Mouse (Mus musculus) spleen, postnatal 14 days (tissue): ENCODE data around the gene Entpd5.
"Not testable (repeated sequence)": the region's sequence is repeated elsewhere in the genome, so short reads cannot be mapped to it uniquely, and the experiment has no call there.

Experiments
- DNase-seq, 2 experiments: peaks; one replicate each; pipeline ENCODE4 v3.0.0; 2021 to 2022; ENCODE audit warnings: low spot score in 2 of 2

The Entpd5 gene

DNA sequence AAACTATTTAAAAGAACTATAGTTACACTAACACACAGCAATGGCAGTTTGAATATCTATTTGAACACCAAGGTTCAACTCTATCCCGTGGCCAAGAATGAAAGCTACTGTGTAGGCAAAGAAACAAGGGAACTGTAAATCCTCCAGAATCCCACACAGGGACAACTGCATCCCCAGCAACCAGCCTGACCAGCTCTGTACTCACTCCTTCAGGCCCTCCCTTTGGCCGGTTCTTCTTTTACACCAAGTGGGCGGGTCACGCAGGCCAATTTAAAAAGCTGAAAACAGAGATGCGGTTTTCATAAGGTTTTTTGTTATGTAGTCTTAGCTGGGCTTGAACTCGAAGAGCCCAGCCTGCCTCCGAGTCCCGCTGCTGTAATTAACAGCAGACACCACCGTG, 9.7 kb downstream of the Entpd5 start:
- no peak for DNase-seq

GRCm38 (mm10) chr12:84398629-84399028, 10.2 kb downstream of the Entpd5 start:
- no peak for DNase-seq

DNA sequence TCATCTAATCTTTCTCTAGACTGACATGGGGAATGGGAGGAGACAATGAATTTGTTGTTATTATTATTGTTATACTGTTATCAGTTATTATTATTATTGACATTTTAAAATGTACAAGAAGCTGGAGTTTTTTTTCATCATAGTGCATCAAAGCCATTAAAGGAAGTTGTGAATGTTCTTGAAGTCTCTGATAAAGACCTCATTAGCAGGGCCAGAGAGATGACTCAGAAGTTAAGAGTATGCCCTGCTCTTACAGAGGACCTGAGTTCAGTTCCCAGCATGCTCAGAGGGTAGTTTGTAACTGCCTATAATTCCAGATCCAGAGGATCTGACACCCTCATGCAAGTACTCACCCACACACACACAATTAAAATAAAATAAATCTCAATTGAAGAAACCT, 11.1 kb downstream of the Entpd5 start:
- DNase-seq = no peak

DNA sequence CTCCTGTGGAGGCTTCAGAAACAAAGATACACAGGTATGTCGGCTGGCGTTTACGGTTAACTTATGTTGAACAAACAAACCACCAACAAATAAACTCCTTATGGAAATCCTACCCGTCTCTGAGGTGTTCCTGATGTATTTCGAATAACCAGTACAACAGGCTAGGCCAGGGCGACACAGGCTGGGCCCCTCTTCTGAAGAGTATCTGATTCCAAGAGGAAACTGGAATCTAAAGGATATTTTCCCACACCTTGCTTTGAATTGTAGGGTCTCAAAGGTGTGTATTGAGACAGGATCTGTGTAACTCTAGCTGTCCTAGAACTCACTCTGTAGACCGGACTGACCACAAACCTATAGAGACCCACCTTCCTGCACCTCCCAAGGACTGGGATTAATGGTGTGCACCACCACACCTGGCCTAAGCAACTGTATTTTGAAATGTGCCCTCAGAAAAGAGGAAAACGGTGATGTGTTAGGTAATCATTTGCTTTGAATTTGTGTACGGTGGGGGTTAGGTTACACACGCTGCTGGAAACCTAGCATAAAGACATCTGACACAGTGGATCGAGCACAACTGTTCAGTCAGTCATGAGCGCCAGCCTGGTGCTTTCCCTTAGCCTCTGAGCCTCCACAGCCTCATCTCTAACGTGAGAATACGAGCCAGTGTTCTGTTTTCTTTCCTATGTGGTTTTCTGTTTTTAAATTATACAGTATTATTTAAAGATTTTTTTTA, 11.7 kb downstream of the Entpd5 start:
- no peak for DNase-seq

- DNase-seq = no peak
Measured at GRCm38 (mm10) chr12:84393847-84394246, 15.0 kb downstream of the Entpd5 start.

- no peak for DNase-seq
Measured at GRCm38 (mm10) chr12:84392681-84393080, 16.1 kb downstream of the Entpd5 start.

GRCm38 (mm10) chr12:84390336-84390735, 18.5 kb downstream of the Entpd5 start:
- no peak for DNase-seq

- no peak for DNase-seq
Measured at GRCm38 (mm10) chr12:84388774-84389400, 19.9 kb downstream of the Entpd5 start.

DNA sequence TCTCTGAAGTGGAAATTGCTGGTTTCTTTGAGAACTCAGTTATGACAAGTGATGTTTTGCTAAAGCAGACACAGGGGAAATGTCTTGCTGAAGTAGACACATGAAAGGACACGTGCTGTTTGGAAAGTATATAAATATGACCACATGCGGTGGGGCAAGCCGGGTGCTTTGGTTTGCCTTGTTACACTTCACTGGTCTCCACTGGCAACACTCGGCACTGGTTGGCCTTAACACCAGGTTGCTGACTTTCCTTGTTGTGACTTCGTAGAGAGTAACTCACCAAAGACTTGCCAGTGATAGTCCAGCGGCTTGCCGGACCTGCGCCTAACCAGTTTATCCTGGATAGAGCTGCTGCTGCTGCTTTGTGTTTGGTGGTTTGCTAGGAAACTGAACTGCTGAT, 20.7 kb downstream of the Entpd5 start:
- DNase-seq = no peak

- no peak for DNase-seq
Measured at GRCm38 (mm10) chr12:84385408-84385807, 23.4 kb downstream of the Entpd5 start.

- no peak for DNase-seq
Measured at GRCm38 (mm10) chr12:84384644-84385081, 24.2 kb downstream of the Entpd5 start.

DNA sequence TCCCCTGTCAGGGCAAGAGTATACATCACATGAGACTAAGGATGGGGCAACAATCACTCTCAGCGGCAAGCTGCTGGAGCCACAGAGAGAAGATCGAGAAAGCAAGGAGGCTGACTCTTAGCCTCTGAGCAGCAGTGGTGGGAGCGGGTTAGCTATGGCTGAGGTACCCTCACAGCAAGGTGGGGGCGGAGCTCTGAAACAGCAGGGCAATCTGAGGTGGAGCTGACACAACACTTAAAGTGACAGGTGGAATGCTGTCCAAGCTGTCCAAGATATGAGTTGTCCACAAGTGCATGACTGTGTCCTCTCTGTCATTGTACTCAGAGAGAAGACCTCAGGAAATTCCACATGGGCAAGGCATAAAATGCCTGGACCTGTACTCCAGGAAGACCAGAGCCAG, 26.5 kb downstream of the Entpd5 start:
- DNase-seq = no peak

GRCm38 (mm10) chr12:84373831-84374481, 34.9 kb downstream of the Entpd5 start:
- DNase-seq = no peak

GRCm38 (mm10) chr12:84371647-84372046, 37.2 kb downstream of the Entpd5 start:
- DNase-seq = no peak

GRCm38 (mm10) chr12:84366971-84367370, 41.9 kb downstream of the Entpd5 start:
- DNase-seq = peak in 1 of 2 experiments; percentile 12

DNA sequence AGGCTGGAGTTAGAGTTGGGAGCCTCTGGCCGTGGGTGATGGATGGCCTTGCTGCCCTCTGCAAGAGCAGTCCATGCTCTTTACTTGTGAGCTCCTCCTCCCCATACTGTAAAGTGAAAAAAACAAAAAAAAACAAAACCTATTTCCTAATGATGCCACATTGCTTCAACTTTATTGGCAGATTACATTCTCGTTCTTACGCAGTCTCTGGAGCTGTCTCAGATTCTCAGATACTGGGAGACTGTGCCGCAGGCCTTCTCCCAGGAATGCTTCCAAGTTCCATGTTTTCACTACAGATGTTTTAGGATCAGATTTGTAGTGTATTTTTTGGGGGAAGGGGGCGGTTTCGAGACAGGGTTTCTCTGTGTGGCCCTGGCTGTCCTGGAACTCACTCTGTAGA, 43.7 kb downstream of the Entpd5 start:
- no peak for DNase-seq

DNA sequence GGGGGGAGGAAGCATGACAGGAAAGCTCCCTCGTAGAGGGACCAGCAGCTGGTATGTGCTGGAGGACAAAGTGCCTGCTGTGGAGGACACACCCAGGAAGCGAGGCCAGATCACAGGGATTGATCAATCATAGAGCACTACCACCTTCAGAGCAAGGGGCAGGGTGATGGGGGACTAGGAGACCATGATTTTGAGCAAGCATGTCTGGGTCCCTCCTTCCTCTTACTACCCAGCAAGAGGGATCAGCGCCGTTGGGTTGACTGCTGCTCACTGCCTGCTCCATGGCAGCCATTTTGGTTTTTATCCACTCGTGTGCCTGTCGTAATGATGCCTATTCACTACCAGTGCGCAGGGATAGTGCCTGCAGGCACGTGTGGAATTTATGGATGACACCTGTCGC, 44.5 kb downstream of the Entpd5 start:
- DNase-seq = no peak

DNA sequence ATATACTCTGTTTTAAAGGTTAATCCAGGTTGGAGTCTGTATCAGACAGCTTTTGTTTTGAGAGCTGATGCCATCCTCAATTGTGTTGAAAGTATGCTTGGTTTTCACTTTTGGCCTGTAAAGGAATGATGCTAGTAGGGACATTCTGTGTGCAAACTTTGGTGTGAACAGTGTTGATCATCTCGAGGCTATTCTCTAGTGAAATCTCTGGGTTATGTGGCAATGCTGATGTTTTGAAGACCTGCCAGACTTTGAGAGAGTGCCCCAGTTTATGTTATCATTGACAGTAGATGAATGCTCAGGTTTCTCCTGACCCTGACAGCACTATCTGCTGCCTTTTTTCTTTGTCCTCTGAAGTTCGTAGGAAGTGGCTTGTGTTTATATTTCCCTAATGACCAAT, 46.0 kb downstream of the Entpd5 start:
- DNase-seq = no peak

- DNase-seq = peak; percentile 81 to 90
Measured at GRCm38 (mm10) chr12:84361555-84362489, 47.0 kb downstream of the Entpd5 start, which contains the start of the genes Coq6 and Fam161b. TSS of gene Coq6 (plus strand) at chr12:84361657. TSS of gene Fam161b (minus strand) at chr12:84361833.

GRCm38 (mm10) chr12:84358699-84359098, 50.1 kb downstream of the Entpd5 start:
- DNase-seq = not testable (repeated sequence)

- peak in 1 of 2 experiments; percentile 9 for DNase-seq
Measured at GRCm38 (mm10) chr12:84347192-84347591, 61.6 kb downstream of the Entpd5 start.
